8 mouse cellular contexts compared by ENCODE assay signal in the genomic region with DNA sequence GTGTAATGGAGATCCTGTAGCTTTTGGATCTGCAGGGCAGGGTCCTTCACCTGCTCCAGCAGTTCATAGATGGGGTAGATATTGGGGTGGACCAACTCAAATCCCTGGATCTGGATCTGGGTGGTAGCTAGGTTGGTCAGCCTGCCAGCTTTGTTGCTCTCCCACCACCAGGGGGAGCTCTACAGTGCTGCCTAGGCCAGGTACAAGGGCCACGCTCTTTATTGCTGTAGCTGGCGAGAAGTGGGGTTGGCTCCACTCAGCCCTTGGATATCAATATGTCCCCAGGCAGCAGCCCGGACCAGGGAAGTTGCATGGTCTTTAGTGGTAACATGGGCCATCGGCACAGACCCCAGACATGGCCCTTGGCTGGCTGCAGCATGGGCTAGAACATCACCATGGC. TPM values are rescaled to one million over a fixed set of nuclear protein-coding genes. Genes with fewer than 3 reads are reported as not detected.
DNase-seq lines count a peak whose midpoint lies in the region; ATAC-seq and TF ChIP-seq lines count a peak whose summit lies in the region.

No protein-coding gene starts in this region.

- no peak overlapping the region for H3K4me3 ChIP-seq in heart, adult 2 months
- no peak overlapping the region for H3K4me3 ChIP-seq in embryonic fibroblast, embryonic 13.5 days (ENCODE audit: insufficient read depth, low read length)

- no peak for TF ChIP-seq EP300 in heart, adult 2 months (IDR thresholded peaks at IDR 0.05; ENCODE audit: insufficient read depth, low read depth, low read length)

- H3K36me3 ChIP-seq in heart, adult 2 months (ENCODE audit: control insufficient read depth, insufficient read depth, low read length) = no peaks in the 10 kb centered on the region

- H3K27me3 ChIP-seq in heart, adult 2 months (ENCODE audit: control insufficient read depth, insufficient read depth, low read length) = no peaks in the 10 kb centered on the region

- 0 out of 2 replicates have a peak, but pooled peaks have one; percentile 13 for ATAC-seq in monocyte, adult 5-6 weeks (replicated peaks; ENCODE audit: insufficient number of reproducible peaks, low FRiP score, low TSS enrichment, poor library complexity, severe bottlenecking)

- H3K79me2 ChIP-seq in heart, adult 2 months (replicated peaks; ENCODE audit: control insufficient read depth, insufficient read depth, low read length) = no peaks in the 10 kb centered on the region

- no peak overlapping the region for H3K27ac ChIP-seq in heart, adult 2 months
- H3K27ac ChIP-seq in embryonic fibroblast, embryonic 13.5 days (ENCODE audit: insufficient read depth, low read length) = no peak overlapping the region

- no peaks in the 10 kb centered on the region for H3K4me1 ChIP-seq in heart, adult 2 months (ENCODE audit: control insufficient read depth, insufficient read depth, low read length)
- no peaks in the 10 kb centered on the region; the same call in 1 of the 2 replicates for H3K4me1 ChIP-seq in embryonic fibroblast, embryonic 13.5 days (ENCODE audit: control insufficient read depth, insufficient read depth, low read length)

- peak in 1 of 2 experiments; percentile 25 for DNase-seq in heart, adult 2 months
- no peak for DNase-seq in heart, postnatal 25 days (ENCODE audit: low spot score)
- DNase-seq in CD4-positive helper T cell, adult 2 months (ENCODE audit: low read depth, low spot score) = peak; percentile 46
- DNase-seq in adrenal gland, postnatal 10 days = peak; percentile 78
- no peak for DNase-seq in frontal cortex, postnatal 14 days (ENCODE audit: low spot score in 2 of 2)
- DNase-seq in right cerebral cortex, postnatal 25 days = no peak

- intact Hi-C loops in heart, adult 2 months (cut with DNase I) = loop anchor here (1.0 kb wide), 1 partner anchor 70 kb away; no protein-coding TSS in a partner anchor
- intact Hi-C loops in heart, postnatal 25 days (cut with DNase I) = no loop called here

- TF ChIP-seq CTCF in heart, adult 2 months (IDR thresholded peaks at IDR 0.05) = peak; percentile 70
- peak; percentile 53; the same call in 1 of the 2 replicates for TF ChIP-seq CTCF in embryonic fibroblast, embryonic 13.5 days (IDR thresholded peaks at IDR 0.05; ENCODE audit: borderline replicate concordance, insufficient read depth, low read length)

- TF ChIP-seq POLR2A in heart, adult 2 months (IDR thresholded peaks at IDR 0.05; ENCODE audit: insufficient read depth, low read depth, low read length) = no peak
- no peak for TF ChIP-seq POLR2A in embryonic fibroblast, embryonic 13.5 days (IDR thresholded peaks at IDR 0.05; ENCODE audit: low read depth, low read length)

- 90% methylated on average over 4 of the region's 4 CpGs for WGBS in heart, adult 2 months

- H3K9ac ChIP-seq in heart, adult 2 months (ENCODE audit: low read depth, low read length) = no peak overlapping the region

RNA-seq across cellular contexts. Expression of a gene that starts 15.6 kb away (rescaled TPM):
- total RNA-seq in heart, adult 2 months (2021) = 10 to 100 TPM; 25.4 to 38.9 TPM
- 15.3 and 35.4 TPM in 2 replicates for polyA plus RNA-seq in heart, adult 2 months (2012; rRNA removed)
- 10 to 100 TPM; 21.5 to 23.1 TPM for total RNA-seq in heart, postnatal 25 days (2021)
- total RNA-seq in adrenal gland, postnatal 10 days (2021) = 100 to 1,000 TPM; 131 to 173 TPM
- polyA plus RNA-seq in embryonic fibroblast, embryonic 13.5 days (2011; ENCODE audit: insufficient read length, low read depth, missing spikeins) = not detected in 2 replicates
- 2.1 to 4.4 TPM (median 3.8 TPM) in 3 replicates for total RNA-seq in monocyte, adult 5-6 weeks (2017)

Comparison
In these comparisons a context has a peak if more than half of its experiments do, and no peak if none do; other contexts are left out.
1. DNase-seq: peak in CD4-positive helper T cell, adult 2 months (single experiment) and adrenal gland, postnatal 10 days (single experiment); none in heart, postnatal 25 days (single experiment), frontal cortex, postnatal 14 days (0 of 2) and right cerebral cortex, postnatal 25 days (single experiment).